Mouse (Mus musculus) gastrocnemius, adult 8-10 months (tissue): Measurements from ENCODE around the gene Cd47. TPM values are rescaled to one million over a fixed set of nuclear protein-coding genes. Genes with fewer than 3 reads are reported as not detected.
A peak's percentile ranks its signal among the peaks of the same experiment; 100 is the strongest.

ENCODE experiments used
- DNase-seq, 2 experiments: peaks; one replicate each; pipeline ENCODE4 v3.0.0; 2022; ENCODE audit warnings: low spot score in 2 of 2
- total RNA-seq, 4 experiments: library from RNA; stranded (reverse); gene quantifications; 2 replicates each; pipeline ENCODE4 v1.2.4; 2022

The Cd47 gene
- total RNA-seq, 4 experiments from 2014 or later = 21.9 to 27.5 (median 24.5) TPM

- DNase-seq = no peak
These were observed 148.0 kb downstream of the Cd47 start for GRCm38 (mm10) chr16:49948287-49948686.

GRCm38 (mm10) chr16:49949261-49949660 lies 148.9 kb downstream of the Cd47 start:
- no peak for DNase-seq

GRCm38 (mm10) chr16:49950340-49950739 lies 150.0 kb downstream of the Cd47 start:
- no peak for DNase-seq

GRCm38 (mm10) chr16:49951288-49951691 lies 151.0 kb downstream of the Cd47 start:
- peak; percentile 18 to 30 for DNase-seq

DNA sequence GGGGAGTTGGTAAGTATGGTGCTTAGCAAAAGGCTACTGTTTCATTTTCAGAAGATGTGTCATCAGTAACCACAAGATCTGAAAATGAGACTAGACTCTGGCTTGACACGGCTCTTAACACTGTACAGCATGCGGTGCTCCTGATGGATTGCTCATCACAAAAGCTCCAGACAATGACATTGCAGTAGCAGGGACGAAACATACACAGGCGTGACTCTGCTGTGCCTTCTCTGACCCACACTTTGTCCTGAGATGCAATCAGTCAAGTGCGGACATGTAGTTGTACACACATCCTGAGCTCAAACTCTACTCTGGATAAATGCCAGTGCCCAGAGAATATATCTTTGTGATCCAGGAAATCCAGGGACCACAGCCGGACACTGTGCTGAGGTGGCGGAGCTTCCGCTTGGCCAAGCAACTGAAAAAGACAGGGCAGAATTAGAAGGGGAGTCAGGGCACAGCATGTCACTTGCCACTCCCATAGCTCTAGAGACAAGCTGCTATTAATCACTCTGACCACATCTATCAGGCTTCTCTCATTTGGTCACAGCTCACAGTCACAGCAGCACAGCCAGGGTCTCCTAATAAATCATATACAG lies 151.7 kb downstream of the Cd47 start:
- no peak for DNase-seq

DNA sequence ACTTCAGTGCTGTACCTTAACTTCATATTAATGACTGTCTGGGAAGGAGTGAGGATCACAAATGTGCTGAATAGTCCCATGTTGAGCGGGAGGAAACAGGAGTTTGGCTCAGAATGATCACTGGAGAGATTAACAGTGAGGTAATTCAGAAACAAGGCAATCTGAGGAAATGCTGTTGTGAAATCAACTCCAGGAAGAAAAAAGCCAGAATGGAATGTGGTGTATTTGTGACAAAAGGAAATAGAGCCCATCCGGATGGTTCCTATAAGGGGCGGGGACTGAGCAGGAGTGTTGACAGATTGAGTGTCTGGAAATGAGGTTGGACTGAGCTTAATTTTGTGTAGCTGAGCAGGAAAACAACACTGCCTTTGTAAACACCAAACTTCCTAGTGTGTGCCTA lies 153.5 kb downstream of the Cd47 start:
- DNase-seq = no peak

DNA sequence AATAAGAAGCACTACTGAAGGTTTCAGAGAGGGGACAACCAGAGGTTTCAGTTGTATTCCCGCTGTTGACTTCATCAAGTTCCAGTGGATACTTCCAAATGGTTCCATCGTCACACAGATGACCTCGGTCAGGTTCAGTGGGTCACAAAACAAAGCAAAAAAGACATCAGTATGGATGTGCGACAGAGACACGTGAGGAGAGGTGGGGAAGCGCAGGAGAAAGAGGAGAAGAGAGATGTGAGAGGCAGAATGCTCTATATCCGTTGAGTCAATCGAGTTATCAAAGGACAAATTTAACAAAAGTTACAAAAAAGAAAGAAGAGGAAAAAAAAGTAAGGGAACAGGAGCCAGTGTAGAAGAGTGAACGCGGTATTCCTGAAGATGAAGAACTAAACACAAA lies 154.6 kb downstream of the Cd47 start:
- DNase-seq = no peak

DNA sequence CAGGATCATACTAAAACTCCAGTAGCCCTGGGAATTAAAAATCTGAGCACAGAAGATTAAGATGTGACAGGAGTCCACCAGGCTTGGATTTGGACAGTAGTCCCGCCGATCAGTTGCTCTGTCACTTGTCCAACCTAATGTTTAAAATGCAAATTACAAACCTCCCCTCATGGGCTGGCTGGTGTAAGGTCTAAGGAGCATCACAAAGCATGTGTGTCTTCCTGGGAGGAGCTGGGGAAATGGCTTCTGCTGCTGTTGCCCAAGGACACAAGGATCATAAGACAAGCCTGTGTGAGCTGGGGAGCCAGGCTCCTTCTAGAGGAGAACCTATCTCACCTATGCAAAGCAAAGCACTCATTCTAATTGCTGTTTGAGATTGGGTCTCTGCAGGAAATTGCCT lies 155.0 kb downstream of the Cd47 start:
- DNase-seq = no peak

DNA sequence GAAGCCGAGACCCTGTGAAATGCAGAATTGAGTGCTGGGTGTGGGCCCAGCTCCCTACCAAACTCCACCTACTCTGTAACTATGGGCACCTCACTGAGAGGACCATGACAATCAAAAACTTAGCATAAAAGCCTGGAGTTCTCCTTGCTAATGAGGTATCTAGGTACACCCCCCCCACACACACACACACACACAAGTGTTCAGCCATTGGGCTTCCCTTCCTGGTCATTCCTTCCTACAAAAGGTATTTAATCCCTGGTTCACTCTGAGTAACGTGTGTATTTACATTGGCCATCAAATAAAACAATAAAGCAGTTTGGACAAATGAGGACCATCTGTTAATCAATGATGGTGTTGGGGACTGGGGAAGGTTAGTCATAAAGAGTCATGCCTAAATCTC lies 155.6 kb downstream of the Cd47 start:
- DNase-seq = no peak

- no peak for DNase-seq
These were observed 156.4 kb downstream of the Cd47 start for GRCm38 (mm10) chr16:49956531-49957302.

GRCm38 (mm10) chr16:49958900-49959436 lies 158.6 kb downstream of the Cd47 start:
- no peak for DNase-seq

- no peak for DNase-seq
These were observed 162.0 kb downstream of the Cd47 start for GRCm38 (mm10) chr16:49962305-49962704.

DNA sequence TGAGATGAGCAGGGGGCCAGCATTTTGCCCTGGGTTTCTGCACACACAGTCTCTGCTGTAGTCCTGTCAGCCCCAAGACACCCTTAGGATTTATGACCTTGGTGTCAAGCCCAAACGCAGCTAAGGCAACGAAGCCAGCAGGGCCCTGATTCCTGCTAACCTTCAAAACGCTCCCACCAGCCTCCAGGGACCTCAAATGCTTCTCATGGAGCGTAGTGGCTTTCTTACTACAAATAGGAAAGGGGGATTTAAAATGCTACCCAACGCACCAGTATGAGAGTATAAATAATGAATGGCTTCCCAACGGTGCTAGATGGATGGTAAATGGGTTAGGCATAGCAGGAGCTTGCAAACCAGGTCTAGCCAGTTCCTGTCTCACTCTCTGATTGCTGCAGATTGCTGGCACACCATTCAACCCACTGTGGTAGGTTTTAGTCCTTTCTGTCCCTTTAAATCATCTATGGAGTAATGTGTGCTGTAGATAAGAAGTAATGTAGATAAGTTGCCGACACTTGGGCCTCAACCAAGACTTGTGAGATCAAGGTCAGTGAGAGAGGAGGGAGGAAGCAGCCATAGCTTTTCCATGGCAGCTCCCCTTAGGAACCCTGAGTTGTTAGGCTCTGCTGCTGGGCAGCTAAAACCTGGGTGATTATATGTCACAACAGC lies 164.1 kb downstream of the Cd47 start:
- no peak for DNase-seq

Other genes with a start within 250 kb of the Cd47 start
- 1 to 10 TPM; 5.4 to 8.9 (median 6.8) TPM for gene Ift57, start 101.3 kb upstream of the Cd47 start, total RNA-seq